9 mouse cellular contexts compared by ENCODE assay signal in the genomic region with DNA sequence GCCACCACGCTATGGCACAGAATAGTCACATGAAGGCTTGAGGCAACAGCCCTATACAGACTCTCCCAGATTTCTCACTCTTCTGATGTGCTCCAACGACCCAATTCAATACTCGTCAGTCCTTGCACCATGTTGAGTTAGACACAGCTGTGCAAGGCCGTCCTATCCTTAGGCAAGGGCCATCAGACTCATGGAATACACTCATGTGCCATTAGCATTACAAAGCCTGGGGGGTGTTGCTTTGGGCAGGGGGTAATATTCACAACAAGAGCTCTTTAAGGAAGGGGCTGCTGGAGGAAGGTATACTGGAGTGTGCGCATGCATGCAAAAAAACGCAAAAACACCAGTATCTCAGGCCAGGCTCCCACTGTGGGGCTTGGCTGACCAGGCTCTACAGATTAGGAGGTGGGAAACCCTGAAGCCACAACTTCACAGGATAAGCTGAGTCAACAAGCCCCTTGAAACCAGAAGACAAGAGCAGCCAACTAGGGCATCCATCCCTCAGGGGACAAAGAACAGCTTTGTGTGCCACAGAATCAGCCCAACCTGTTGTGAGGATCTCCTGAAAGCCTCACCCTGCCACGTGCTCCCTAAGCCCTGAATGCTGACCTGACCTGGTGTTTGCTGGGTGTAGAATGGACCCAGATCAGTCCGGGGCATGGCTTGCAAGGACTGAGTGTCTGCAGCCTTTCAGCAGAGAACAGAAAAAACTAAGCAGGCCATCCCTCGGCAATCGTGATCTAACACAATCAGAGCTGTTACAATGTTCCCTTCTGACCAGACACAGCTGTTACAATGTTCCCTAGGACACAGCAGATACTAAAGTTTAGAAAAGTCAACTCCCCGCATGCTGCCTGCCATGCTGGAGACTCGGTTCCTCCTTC.
DNase-seq lines count a peak whose midpoint lies in the region; ATAC-seq and TF ChIP-seq lines count a peak whose summit lies in the region.
"Had no signal": no experiment of that assay in that cellular context is flagged by ENCODE, and none has a peak within 500 bp of the region (broad histone marks: within the 10 kb centered on the region; RNA-seq: fewer than 3 reads in every experiment).

No protein-coding gene starts in this region.

- no peak for ATAC-seq in heart, embryonic 12.5 days (ENCODE audit: insufficient number of reproducible peaks, low FRiP score)
- no peak for ATAC-seq in liver, embryonic 11.5 days (replicated peaks; ENCODE audit: low FRiP score)
- ATAC-seq in liver, embryonic 16.5 days (ENCODE audit: low read depth), result 0 out of 2 replicates have a peak, but pooled peaks have one; percentile 47
- ATAC-seq: CD4-positive, CD25-positive, alpha-beta regulatory T cell, adult 4 months had no signal

- no peak for TF ChIP-seq POLR2A in liver, adult 2 months (IDR thresholded peaks at IDR 0.05; ENCODE audit: extremely low read depth, insufficient read depth, low read length)

- H3K36me3 ChIP-seq in heart, embryonic 12.5 days, result peaks cover 41% of the 10 kb centered on the region
- peaks cover 28% of the 10 kb centered on the region for H3K36me3 ChIP-seq in liver, adult 2 months (ENCODE audit: control insufficient read depth, insufficient read depth, low read length)
- peaks cover 7% of the 10 kb centered on the region for H3K36me3 ChIP-seq in liver, embryonic 11.5 days (ENCODE audit: control insufficient read depth, insufficient read depth, low read length)
- peaks cover 5% of the 10 kb centered on the region; the same call in 1 of the 2 replicates for H3K36me3 ChIP-seq in liver, embryonic 16.5 days (ENCODE audit: control insufficient read depth, insufficient read depth)

- H3K4me2 ChIP-seq in heart, embryonic 12.5 days, result no peak overlapping the region
- H3K4me2 ChIP-seq in liver, embryonic 11.5 days, result no peak overlapping the region
- H3K4me2 ChIP-seq in liver, embryonic 16.5 days (ENCODE audit: low read depth, low read length), result no peak overlapping the region

- no peak overlapping the region for H3K4me3 ChIP-seq in heart, embryonic 12.5 days
- H3K4me3 ChIP-seq in liver, adult 2 months (ENCODE audit: insufficient read depth, low read depth, low read length), result no peak overlapping the region
- H3K4me3 ChIP-seq in liver, embryonic 11.5 days (ENCODE audit: low read depth, low read length), result no peak overlapping the region
- H3K4me3 ChIP-seq in liver, embryonic 16.5 days (ENCODE audit: low read depth, low read length), result no peak overlapping the region

- H3K79me2 ChIP-seq in liver, adult 2 months (ENCODE audit: control insufficient read depth, insufficient read depth, low read length), result peaks cover 44% of the 10 kb centered on the region

- WGBS in heart, embryonic 12.5 days, result 57% methylated on average over 12 of the region's 12 CpGs
- 41% methylated on average over 12 of the region's 12 CpGs for WGBS in liver, adult 2 months
- 77% methylated on average over 12 of the region's 12 CpGs for WGBS in liver, embryonic 11.5 days
- WGBS in liver, embryonic 16.5 days (ENCODE audit: insufficient replicate concordance), result 60% methylated on average over 12 of the region's 12 CpGs

- no peaks in the 10 kb centered on the region for H3K27me3 ChIP-seq in heart, embryonic 12.5 days (replicated peaks)
- H3K27me3 ChIP-seq in liver, adult 2 months (ENCODE audit: control insufficient read depth, insufficient read depth, low read length), result no peaks in the 10 kb centered on the region
- no peaks in the 10 kb centered on the region for H3K27me3 ChIP-seq in liver, embryonic 11.5 days (replicated peaks; ENCODE audit: control insufficient read depth, insufficient read depth, low read length)
- no peaks in the 10 kb centered on the region for H3K27me3 ChIP-seq in liver, embryonic 16.5 days (ENCODE audit: control insufficient read depth, insufficient read depth, low read depth, low read length)

- H3K9me3 ChIP-seq in heart, embryonic 12.5 days (replicated peaks), result peaks cover 9% of the 10 kb centered on the region
- H3K9me3 ChIP-seq in liver, embryonic 11.5 days (ENCODE audit: control insufficient read depth, low read length), result peaks cover 3% of the 10 kb centered on the region; the same call in 1 of the 2 replicates
- no peaks in the 10 kb centered on the region for H3K9me3 ChIP-seq in liver, embryonic 16.5 days (replicated peaks; ENCODE audit: control insufficient read depth, low read length)

- no peak for DNase-seq in heart, postnatal 14 days
- peak; percentile 96 for DNase-seq in liver, adult 2 months (ENCODE audit: extremely low read depth, low read depth, low spot score)
- no peak for DNase-seq in liver, embryonic 11.5 days (ENCODE audit: low spot score)
- peak; percentile 86 for DNase-seq in Muller cell, postnatal 12 days (ENCODE audit: inconsistent ontology term)
- no peak for DNase-seq in cerebellum, adult 8-10 months
- DNase-seq in spleen, postnatal 36 days (ENCODE audit: low spot score in 2 of 2), result no peak

- peak overlapping the region; percentile 72 for H3K27ac ChIP-seq in heart, embryonic 12.5 days (ENCODE audit: poor library complexity, severe bottlenecking)
- H3K27ac ChIP-seq in liver, adult 2 months (replicated peaks; ENCODE audit: insufficient read depth, low read depth, low read length), result peak overlapping the region; percentile 88
- no peak overlapping the region for H3K27ac ChIP-seq in liver, embryonic 11.5 days (ENCODE audit: low read depth, low read length)
- no peak overlapping the region for H3K27ac ChIP-seq in liver, embryonic 16.5 days (ENCODE audit: low read length)

- intact Hi-C loops in heart, postnatal 14 days (cut with DNase I), result no loop called here

- H3K9ac ChIP-seq in heart, embryonic 12.5 days, result no peak overlapping the region
- H3K9ac ChIP-seq in liver, adult 2 months (ENCODE audit: low read depth, low read length), result peak overlapping the region; percentile 36
- H3K9ac ChIP-seq in liver, embryonic 11.5 days (ENCODE audit: low read depth, low read length), result no peak overlapping the region
- no peak overlapping the region for H3K9ac ChIP-seq in liver, embryonic 16.5 days (ENCODE audit: low read depth, low read length)

- TF ChIP-seq CTCF in liver, adult 2 months (IDR thresholded peaks at IDR 0.05; ENCODE audit: low read depth, low read length), result no peak

- peaks cover 36% of the 10 kb centered on the region for H3K4me1 ChIP-seq in heart, embryonic 12.5 days (replicated peaks)
- H3K4me1 ChIP-seq in liver, adult 2 months (ENCODE audit: control insufficient read depth, insufficient read depth, low read length), result peaks cover 74% of the 10 kb centered on the region
- H3K4me1 ChIP-seq in liver, embryonic 11.5 days (replicated peaks; ENCODE audit: control insufficient read depth, insufficient read depth, low read length), result peaks cover 8% of the 10 kb centered on the region; the same call in 1 of the 2 replicates
- H3K4me1 ChIP-seq in liver, embryonic 16.5 days (ENCODE audit: control insufficient read depth, low read depth, low read length), result no peaks in the 10 kb centered on the region; the same call in 1 of the 2 replicates

Comparison
In these comparisons a context has a peak if more than half of its experiments do, and no peak if none do; other contexts are left out.
1. H3K27ac ChIP-seq: peak in heart, embryonic 12.5 days (single experiment) and liver, adult 2 months (single experiment); none in liver, embryonic 11.5 days (single experiment) and liver, embryonic 16.5 days (single experiment).
2. DNase-seq: peak in liver, adult 2 months (single experiment) and Muller cell, postnatal 12 days (single experiment); none in heart, postnatal 14 days (0 of 2), liver, embryonic 11.5 days (single experiment), cerebellum, adult 8-10 months (single experiment) and spleen, postnatal 36 days (0 of 2).